Mouse (Mus musculus) embryonic facial prominence, embryonic 13.5 days (tissue): ENCODE data around the gene 6030408B16Rik. TPM values are rescaled to one million over a fixed set of nuclear protein-coding genes. Genes with fewer than 3 reads are reported as not detected.

Experiments used
- ATAC-seq: fragments of 200-750 bp; cut with Nextera tagmentation; 2 replicates; pipeline ENCODE4 v1.8.0; 2017; ENCODE audit warnings: low read depth; ENCODE audit not compliant: insufficient number of reproducible peaks, insufficient read depth, low FRiP score, low TSS enrichment
- H3K27ac ChIP-seq: fragments of 300-500 bp; sonication (generic); 2 replicates; pipeline ENCODE4 v1.5.1; 2015; ENCODE audit warnings: moderate library complexity, mild to moderate bottlenecking, inconsistent platforms
- H3K27me3 ChIP-seq: fragments of 300-500 bp; sonication (generic); 2 replicates; pipeline ENCODE4 v1.6.1; 2015; ENCODE audit warnings: mild to moderate bottlenecking, inconsistent platforms
- H3K36me3 ChIP-seq: fragments of 300-500 bp; sonication (generic); 2 replicates; pipeline ENCODE4 v1.6.1; 2015; ENCODE audit warnings: mild to moderate bottlenecking, inconsistent platforms
- H3K4me1 ChIP-seq: fragments of 300-500 bp; sonication (generic); 2 replicates; pipeline ENCODE4 v1.6.1; 2015; ENCODE audit warnings: inconsistent platforms
- H3K4me2 ChIP-seq: fragments of 300-500 bp; sonication (generic); 2 replicates; pipeline ENCODE4 v1.6.1; 2015; ENCODE audit warnings: moderate library complexity, mild to moderate bottlenecking, inconsistent platforms
- H3K4me3 ChIP-seq: fragments of 300-500 bp; sonication (generic); 2 replicates; pipeline ENCODE4 v1.5.1; 2015; ENCODE audit warnings: mild to moderate bottlenecking, inconsistent platforms
- H3K9ac ChIP-seq: fragments of 300-500 bp; sonication (generic); 2 replicates; pipeline ENCODE4 v1.6.1; 2015; ENCODE audit warnings: mild to moderate bottlenecking, inconsistent platforms
- H3K9me3 ChIP-seq: fragments of 300-500 bp; sonication (generic); 2 replicates; pipeline ENCODE4 v1.6.1; 2016; ENCODE audit warnings: inconsistent platforms
- WGBS: fragments of 180-500 bp; shearing (Covaris S2); methylation state at CpG from one replicate; pipeline ENCODE4 v1.1.7; 2015; ENCODE audit warnings: mixed read lengths; 5-methylcytosine and 5-hydroxymethylcytosine counted together
- polyA plus RNA-seq: library from polyadenylated mRNA; unstranded; fragments of >200 nt; fragmentation: Nextera tagmentation; extraction: Ambion mirVana; gene quantifications from 2 replicates; pipeline ENCODE4 v1.2.1, GENCODE M21; 2015

6030408B16Rik gene
- polyA plus RNA-seq, 1 experiment from 2014 or later, result 0.60 TPM

GRCm38 (mm10) chr15:101270101-101270820 is 22.8 kb upstream of the 6030408B16Rik start:
- no peaks in the 10 kb centered on the region for H3K9me3 ChIP-seq
- H3K4me2 ChIP-seq, result no peak overlapping the region
- H3K9ac ChIP-seq, result no peak overlapping the region
- peaks cover 29% of the 10 kb centered on the region for H3K4me1 ChIP-seq
- ATAC-seq, result no peak
- no peak overlapping the region for H3K27ac ChIP-seq
- peaks cover 46% of the 10 kb centered on the region for H3K36me3 ChIP-seq
- H3K27me3 ChIP-seq, result peaks cover 14% of the 10 kb centered on the region
- 89% methylated on average over 29 of the region's 29 CpGs for WGBS
- no peak overlapping the region for H3K4me3 ChIP-seq

GRCm38 (mm10) chr15:101271107-101271506 is 21.9 kb upstream of the 6030408B16Rik start:
- Histone ChIP-seq H3K4me2 (no peak overlapping the region), H3K27ac (no peak overlapping the region), H3K9ac (no peak overlapping the region), H3K9me3 (no peaks in the 10 kb centered on the region), H3K4me3 (no peak overlapping the region), H3K4me1 (peaks cover 20% of the 10 kb centered on the region), H3K36me3 (peaks cover 46% of the 10 kb centered on the region), H3K27me3 (peaks cover 14% of the 10 kb centered on the region)
- ATAC-seq, result no peak
- WGBS, result 55% methylated on average over 3 of the region's 3 CpGs

GRCm38 (mm10) chr15:101271513-101271912 is 21.5 kb upstream of the 6030408B16Rik start:
- 75% methylated on average over 15 of the region's 15 CpGs for WGBS
- no peak overlapping the region for H3K27ac ChIP-seq
- peaks cover 46% of the 10 kb centered on the region for H3K36me3 ChIP-seq
- no peak for ATAC-seq
- H3K4me1 ChIP-seq, result peaks cover 18% of the 10 kb centered on the region
- no peak overlapping the region for H3K4me3 ChIP-seq
- peaks cover 14% of the 10 kb centered on the region for H3K27me3 ChIP-seq
- no peak overlapping the region for H3K4me2 ChIP-seq
- no peaks in the 10 kb centered on the region for H3K9me3 ChIP-seq
- no peak overlapping the region for H3K9ac ChIP-seq

GRCm38 (mm10) chr15:101274380-101274779 is 18.6 kb upstream of the 6030408B16Rik start:
- no peak for ATAC-seq

GRCm38 (mm10) chr15:101277351-101277899 is 15.6 kb upstream of the 6030408B16Rik start:
- H3K36me3 ChIP-seq, result peaks cover 21% of the 10 kb centered on the region
- H3K4me2 ChIP-seq, result no peak overlapping the region
- no peak for ATAC-seq
- 25% methylated on average over 11 of the region's 11 CpGs for WGBS
- no peaks in the 10 kb centered on the region for H3K9me3 ChIP-seq
- peaks cover 17% of the 10 kb centered on the region for H3K4me1 ChIP-seq
- H3K27me3 ChIP-seq, result no peaks in the 10 kb centered on the region
- H3K27ac ChIP-seq, result peak overlapping the region; percentile 44
- no peak overlapping the region for H3K4me3 ChIP-seq
- no peak overlapping the region for H3K9ac ChIP-seq

More at GRCm38 (mm10) chr15:101274380-101274779, 18.6 kb upstream of the 6030408B16Rik start:
- Histone ChIP-seq H3K4me2 (no peak overlapping the region), H3K9ac (no peak overlapping the region), H3K27me3 (no peaks in the 10 kb centered on the region), H3K9me3 (no peaks in the 10 kb centered on the region), H3K4me3 (no peak overlapping the region), H3K36me3 (peaks cover 46% of the 10 kb centered on the region), H3K4me1 (peaks cover 17% of the 10 kb centered on the region), H3K27ac (no peak overlapping the region)
- 78% methylated on average over 6 of the region's 6 CpGs for WGBS

- H3K27ac ChIP-seq, result peak overlapping the region; percentile 44; the same call in 1 of the 2 replicates
- peak overlapping the region; percentile 40 for H3K9ac ChIP-seq
- no peak overlapping the region for H3K4me3 ChIP-seq
- H3K4me2 ChIP-seq, result no peak overlapping the region
- 37% methylated on average over 5 of the region's 5 CpGs for WGBS
- H3K9me3 ChIP-seq, result no peaks in the 10 kb centered on the region
- no peaks in the 10 kb centered on the region for H3K27me3 ChIP-seq
- ATAC-seq, result no peak
- H3K4me1 ChIP-seq, result peaks cover 17% of the 10 kb centered on the region
- peaks cover 9% of the 10 kb centered on the region for H3K36me3 ChIP-seq
These were observed 14.4 kb upstream of the 6030408B16Rik start for GRCm38 (mm10) chr15:101278589-101278988.

- Histone ChIP-seq H3K4me2 (no peak overlapping the region), H3K36me3 (no peaks in the 10 kb centered on the region), H3K4me1 (peaks cover 17% of the 10 kb centered on the region), H3K9ac (no peak overlapping the region; the same call in 1 of the 2 replicates), H3K27ac (peak overlapping the region; percentile 16; the same call in 1 of the 2 replicates), H3K4me3 (no peak overlapping the region), H3K27me3 (no peaks in the 10 kb centered on the region), H3K9me3 (no peaks in the 10 kb centered on the region)
- ATAC-seq, result no peak
- WGBS, result 60% methylated on average over 12 of the region's 12 CpGs
These were observed 13.5 kb upstream of the 6030408B16Rik start for GRCm38 (mm10) chr15:101279430-101279999.

GRCm38 (mm10) chr15:101282471-101282870 is 10.5 kb upstream of the 6030408B16Rik start:
- H3K4me1 ChIP-seq, result peaks cover 30% of the 10 kb centered on the region
- no peak overlapping the region for H3K4me3 ChIP-seq
- no peaks in the 10 kb centered on the region for H3K27me3 ChIP-seq
- no peak overlapping the region for H3K9ac ChIP-seq
- H3K9me3 ChIP-seq, result no peaks in the 10 kb centered on the region
- H3K36me3 ChIP-seq, result peaks cover 15% of the 10 kb centered on the region
- 75% methylated on average over 5 of the region's 5 CpGs for WGBS
- no peak overlapping the region for H3K27ac ChIP-seq
- H3K4me2 ChIP-seq, result no peak overlapping the region
- ATAC-seq, result no peak

GRCm38 (mm10) chr15:101283183-101283910 is 9.7 kb upstream of the 6030408B16Rik start:
- H3K27ac ChIP-seq, result peak overlapping the region; percentile 86; the same call in 1 of the 2 replicates
- no peaks in the 10 kb centered on the region for H3K27me3 ChIP-seq
- H3K9me3 ChIP-seq, result no peaks in the 10 kb centered on the region
- H3K36me3 ChIP-seq, result peaks cover 24% of the 10 kb centered on the region
- WGBS, result 1% methylated on average over 26 of the region's 26 CpGs
- H3K4me3 ChIP-seq, result peak overlapping the region; percentile 90
- H3K9ac ChIP-seq, result peak overlapping the region; percentile 89
- peaks cover 23% of the 10 kb centered on the region for H3K4me1 ChIP-seq
- peak; percentile 40; the same call in 1 of the 2 replicates for ATAC-seq
- H3K4me2 ChIP-seq, result peak overlapping the region; percentile 92

GRCm38 (mm10) chr15:101283911-101284750 is 8.9 kb upstream of the 6030408B16Rik start, which contains the start of gene Atg101:
TSS of gene Atg101 (plus strand) at chr15:101284272.
- H3K27me3 ChIP-seq, result no peaks in the 10 kb centered on the region
- peaks cover 16% of the 10 kb centered on the region for H3K4me1 ChIP-seq
- peak; percentile 83 for ATAC-seq
- WGBS, result under 1% methylated on average over 61 of the region's 61 CpGs
- H3K4me2 ChIP-seq, result peak within 1 kb of the TSS; percentile 92
- H3K36me3 ChIP-seq, result peaks cover 31% of the 10 kb centered on the region
- H3K4me3 ChIP-seq, result peak within 1 kb of the TSS; percentile 90
- H3K9me3 ChIP-seq, result no peaks in the 10 kb centered on the region
- peak within 1 kb of the TSS; percentile 89 for H3K9ac ChIP-seq
- peak within 1 kb of the TSS; percentile 86 for H3K27ac ChIP-seq
